Mouse (Mus musculus): ENCODE data around the gene Bloc1s5. TPM values are rescaled to one million over a fixed set of nuclear protein-coding genes. Genes with fewer than 3 reads are reported as not detected.

Gene Bloc1s5
- polyA plus RNA-seq (2014; fragmentation: Illumina TruSeq; extraction: RNeasy Lipid Tissue Mini Kit (QIAGEN cat#74804); ENCODE audit: low read depth, low replicate concordance) = 7.2 TPM

DNA sequence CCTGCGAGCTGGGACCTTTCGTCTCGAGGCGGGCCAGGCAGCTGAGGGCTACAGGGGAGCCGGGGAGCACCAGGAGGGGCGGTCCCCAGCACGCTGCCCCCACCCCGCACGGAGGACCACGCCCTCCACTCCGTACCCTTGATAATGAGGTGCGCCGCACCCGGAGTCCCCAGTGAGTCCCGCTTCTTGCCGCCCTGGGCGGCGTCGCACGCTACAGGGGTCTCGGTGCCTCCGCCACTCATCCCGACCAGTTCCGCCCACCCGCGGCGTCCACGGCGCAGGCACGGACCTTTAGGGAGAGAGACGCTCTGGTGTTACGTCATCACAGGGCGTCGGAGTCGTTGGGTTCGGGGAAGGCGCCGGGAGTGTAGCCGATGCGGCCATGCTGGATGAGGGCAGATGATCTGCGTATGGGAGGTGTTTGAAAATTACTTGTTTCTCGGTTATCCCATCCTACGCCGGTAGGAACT, at the start of gene Bloc1s5:
TSS of gene Bloc1s5 (minus strand) at position 310 of the 470 bp plus-strand sequence.

DNA sequence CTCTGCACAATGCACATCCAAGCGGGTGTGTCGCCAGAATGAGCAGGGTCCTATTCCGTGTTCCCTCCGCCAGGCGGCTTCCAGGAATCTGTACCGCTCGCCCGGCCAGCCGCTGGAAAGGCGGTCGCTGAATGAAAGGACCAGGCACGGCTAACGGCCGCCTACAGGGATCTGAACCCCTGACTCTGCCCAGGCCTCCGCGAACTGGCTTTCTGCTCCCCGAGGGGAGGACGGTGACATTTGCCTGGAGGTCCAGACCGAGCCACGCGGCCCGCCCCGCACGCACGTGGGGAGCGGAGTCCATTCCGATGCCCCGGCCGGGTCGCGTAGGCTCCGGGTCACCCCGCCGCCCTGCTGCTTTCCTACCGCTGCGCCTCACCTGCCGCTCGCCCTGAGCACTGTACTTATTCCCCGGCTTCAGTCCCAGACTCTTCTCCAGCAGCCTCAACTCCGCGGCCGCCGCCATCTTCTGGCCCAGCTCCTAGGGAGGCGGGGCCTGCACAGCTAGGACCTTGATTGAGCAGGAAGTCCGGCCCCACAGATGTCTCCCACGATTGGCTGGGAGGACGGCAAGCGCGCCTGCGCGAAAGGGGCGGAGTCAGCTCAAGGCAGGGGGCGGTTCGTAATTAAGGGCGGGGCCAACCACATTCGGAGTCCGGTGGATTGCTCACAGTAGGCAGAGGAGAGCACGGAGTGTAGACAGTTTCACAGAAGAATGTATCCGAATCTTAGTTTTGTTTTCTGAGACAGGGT, 23.8 kb upstream of the Bloc1s5 start, which contains the start of gene Eef1e1:
TSS of gene Eef1e1 (minus strand) at position 531 of the 753 bp plus-strand sequence.

Other genes with a start within 250 kb of the Bloc1s5 start
- 8.3 TPM for gene Txndc5, start 106.3 kb downstream of the Bloc1s5 start, polyA plus RNA-seq (2014; fragmentation: Illumina TruSeq; extraction: RNeasy Lipid Tissue Mini Kit (QIAGEN cat#74804); ENCODE audit: low read depth, low replicate concordance)
- gene Eef1e1, start 23.9 kb upstream of the Bloc1s5 start, polyA plus RNA-seq (2014; fragmentation: Illumina TruSeq; extraction: RNeasy Lipid Tissue Mini Kit (QIAGEN cat#74804); ENCODE audit: low read depth, low replicate concordance) = 15.8 TPM

Data from testis, adult 10 weeks (tissue).